Mouse (Mus musculus): ENCODE measurements around the gene Aire.

The Aire gene

GRCm38 (mm10) chr10:78043406-78043836 lies at the start of gene Aire:
Gene Aire, minus strand, starts transcription at chr10:78043610.
- DNase-seq (ENCODE audit: low read depth, low spot score): peak; percentile 89

DNA sequence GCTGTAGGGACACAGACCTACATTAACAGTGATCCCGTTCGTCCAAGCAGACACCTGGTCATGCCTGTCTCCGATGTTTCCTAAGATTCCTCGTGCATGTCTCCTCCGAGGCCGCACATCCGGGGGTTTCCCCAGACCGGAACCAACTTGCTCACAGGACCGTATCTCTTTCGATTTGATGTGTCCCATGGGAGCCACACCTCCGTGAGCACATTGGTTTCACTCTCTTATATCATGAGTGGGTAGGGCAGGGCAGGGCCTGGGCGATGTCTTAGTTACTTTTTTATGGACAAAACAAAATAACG lies 49.3 kb upstream of the Aire start:
- DNase-seq (ENCODE audit: low read depth, low spot score): peak; percentile 49

GRCm38 (mm10) chr10:78091865-78092724 lies 48.7 kb upstream of the Aire start:
- no peak for DNase-seq (ENCODE audit: low read depth, low spot score)

DNA sequence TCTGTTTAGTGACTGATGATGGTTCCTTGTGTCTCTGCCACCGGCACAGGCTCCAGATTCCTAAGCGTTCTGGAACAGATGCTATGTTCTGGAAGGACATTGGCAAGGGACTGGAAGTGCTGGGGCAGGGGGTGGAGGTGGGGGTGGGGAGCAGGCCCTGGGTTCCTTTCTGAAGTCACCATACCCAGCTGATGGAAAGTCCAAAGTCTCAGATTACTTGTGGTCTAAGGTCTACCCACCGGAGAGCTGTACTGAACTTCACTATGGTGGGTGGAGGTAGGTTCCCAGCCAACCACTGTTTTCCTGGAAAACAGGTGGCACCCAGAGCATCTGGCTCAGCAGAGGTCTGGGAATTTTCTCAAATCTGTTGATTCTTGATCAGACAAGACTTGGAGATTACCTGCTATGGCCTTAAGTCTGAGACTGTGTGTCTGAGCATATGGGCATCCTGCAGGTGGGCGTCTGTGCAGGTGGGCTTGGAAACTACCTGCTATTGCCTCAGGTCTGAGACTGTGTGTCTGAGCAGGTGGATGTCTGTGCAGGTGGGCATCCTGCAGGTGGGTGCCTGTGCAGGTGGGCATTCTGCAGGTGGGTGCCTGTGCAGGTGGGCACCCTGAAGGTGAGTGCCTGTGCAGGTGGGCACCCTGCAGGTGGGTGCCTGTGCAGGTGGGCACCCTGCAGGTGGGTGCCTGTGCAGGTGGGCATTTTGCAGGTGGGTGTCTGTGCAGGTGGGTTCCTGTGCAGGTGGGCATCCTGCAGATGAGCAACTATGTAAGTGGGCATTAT lies 47.5 kb upstream of the Aire start:
- no peak for DNase-seq (ENCODE audit: low read depth, low spot score)

DNA sequence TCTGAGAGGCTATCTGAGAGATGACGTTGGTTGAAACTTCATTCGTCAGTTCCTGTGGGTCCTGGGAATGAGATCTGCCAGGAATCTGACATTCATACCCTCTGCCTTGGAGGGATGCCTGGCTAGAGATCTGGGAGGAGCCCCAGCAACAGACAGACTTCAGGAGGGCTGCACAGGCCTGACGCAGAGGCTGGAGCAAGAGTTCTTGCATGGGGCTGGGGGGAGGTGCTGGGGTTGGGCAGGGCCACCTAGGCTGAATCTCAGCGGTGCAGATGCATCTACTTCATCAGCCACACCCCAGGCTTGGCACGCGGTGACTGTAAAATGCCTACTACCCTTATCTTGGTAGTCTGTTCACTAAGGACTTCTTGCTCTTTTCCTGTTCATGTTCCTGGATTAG lies 46.8 kb upstream of the Aire start:
- no peak for DNase-seq (ENCODE audit: low read depth, low spot score)

DNA sequence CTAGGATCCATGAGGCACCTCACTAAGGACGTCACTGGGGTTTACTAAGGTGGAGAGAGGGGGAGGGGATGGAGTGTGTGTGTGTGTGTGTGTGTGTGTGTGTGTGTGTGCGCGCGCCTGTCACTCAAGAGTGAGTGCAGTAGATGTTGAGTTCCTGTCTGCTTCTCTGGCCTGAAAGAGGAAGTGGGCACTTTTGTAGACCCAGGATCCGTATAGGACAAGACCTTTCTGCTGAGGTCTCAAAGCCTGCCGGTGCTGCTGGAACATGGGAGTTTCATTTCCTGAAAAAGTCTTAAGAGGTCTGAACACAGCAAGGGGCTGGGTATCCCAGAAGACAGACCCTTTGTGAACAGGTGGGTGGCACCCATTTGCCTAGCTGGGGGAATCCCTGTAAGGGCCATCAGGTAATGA lies 43.7 kb upstream of the Aire start:
- DNase-seq (ENCODE audit: low read depth, low spot score): peak; percentile 77

- peak; percentile 88 for DNase-seq (ENCODE audit: low read depth, low spot score)
Measured at GRCm38 (mm10) chr10:78086444-78087061, 43.1 kb upstream of the Aire start.

DNA sequence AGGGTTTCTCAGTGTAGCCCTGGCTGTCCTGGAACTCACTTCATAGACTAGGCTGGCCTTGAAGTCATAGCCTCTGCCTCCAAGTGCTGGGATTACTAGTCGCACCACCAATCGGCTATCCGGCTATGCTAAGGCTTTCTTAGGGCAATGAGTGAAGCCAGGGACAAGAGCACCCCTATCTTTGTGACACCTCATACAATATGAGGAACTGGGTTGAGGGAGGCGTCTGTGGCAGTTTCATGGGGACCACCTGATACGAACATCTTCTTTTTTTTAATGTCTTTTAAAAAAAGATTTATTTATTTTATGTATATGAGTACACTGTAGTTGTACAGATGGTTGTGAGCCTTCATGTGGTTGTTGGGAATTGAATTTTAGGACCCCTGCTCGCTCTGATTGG lies 42.3 kb upstream of the Aire start:
- DNase-seq (ENCODE audit: low read depth, low spot score): no peak

DNA sequence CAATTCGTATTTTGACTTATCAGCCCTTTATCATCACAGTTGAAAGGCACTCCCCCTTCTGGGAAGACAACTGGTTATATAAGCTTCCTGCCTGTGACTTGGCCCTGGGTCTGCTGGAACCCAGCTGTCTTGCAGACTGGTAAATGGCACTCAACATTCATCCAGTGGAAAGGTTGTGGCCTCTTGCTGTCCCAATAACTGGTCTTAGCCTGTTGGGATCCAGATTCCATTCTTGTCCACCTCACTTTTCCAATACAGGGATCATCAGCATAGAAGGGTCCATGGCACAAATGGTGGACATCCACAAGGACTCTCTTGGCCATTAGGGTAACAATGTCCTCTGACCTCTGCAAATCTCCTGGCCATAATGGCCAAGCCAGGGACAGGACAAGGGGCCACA lies 40.7 kb upstream of the Aire start:
- no peak for DNase-seq (ENCODE audit: low read depth, low spot score)

DNA sequence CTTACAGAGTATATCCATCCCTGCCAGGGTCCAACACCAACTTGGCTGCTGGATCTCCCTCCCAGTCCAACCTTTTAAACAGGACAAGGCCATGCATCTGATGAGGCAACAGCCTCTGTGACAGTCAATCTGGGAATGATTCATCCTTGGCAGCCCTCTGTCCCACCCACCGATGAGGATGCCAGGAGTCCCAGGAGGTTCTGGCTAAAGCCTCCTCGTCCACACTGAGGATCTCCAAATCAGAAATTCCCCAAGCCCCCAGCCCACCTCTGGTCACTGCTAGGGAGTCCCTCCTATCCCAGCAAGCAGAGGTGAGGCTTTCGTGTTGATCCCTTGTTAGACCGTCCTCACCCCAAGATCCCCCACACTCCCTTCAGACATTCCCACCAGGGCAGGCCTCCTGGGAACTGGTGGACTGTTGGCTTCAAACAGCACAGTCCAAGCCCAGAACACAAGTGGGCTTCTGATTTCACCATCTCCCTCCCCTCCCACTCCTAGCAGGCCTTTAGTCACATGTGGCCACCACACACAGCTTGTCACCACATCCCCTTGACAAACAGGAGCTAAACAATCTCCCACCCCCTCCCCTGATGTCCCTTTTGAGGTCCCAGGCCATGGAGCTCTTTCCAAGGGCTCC lies 36.7 kb upstream of the Aire start:
- DNase-seq (ENCODE audit: low read depth, low spot score): no peak

- DNase-seq (ENCODE audit: low read depth, low spot score): peak; percentile 49
Measured at GRCm38 (mm10) chr10:78078276-78078675, 34.9 kb upstream of the Aire start.

DNA sequence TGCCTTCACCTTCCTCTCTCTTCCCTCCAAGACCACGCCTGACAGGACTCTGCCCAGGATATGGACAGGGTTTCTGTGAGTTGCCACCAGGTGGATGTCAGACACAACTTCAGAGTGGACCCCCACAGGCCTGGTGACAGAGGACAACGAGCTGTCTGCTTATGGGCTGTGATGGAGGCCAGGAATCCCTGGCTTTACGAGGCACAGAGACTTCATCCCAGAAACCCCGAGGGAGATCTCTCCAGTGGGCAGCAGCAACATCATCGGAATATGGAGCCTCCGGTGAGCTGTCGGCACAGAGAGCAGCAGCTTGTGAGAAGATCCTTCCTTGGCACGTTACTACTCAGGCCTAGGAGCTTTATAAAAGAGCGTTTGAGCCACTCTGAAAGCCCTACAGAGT lies 34.5 kb upstream of the Aire start:
- DNase-seq (ENCODE audit: low read depth, low spot score): no peak

- peak; percentile 71 for DNase-seq (ENCODE audit: low read depth, low spot score)
Measured at GRCm38 (mm10) chr10:78074977-78075376, 31.6 kb upstream of the Aire start.

DNA sequence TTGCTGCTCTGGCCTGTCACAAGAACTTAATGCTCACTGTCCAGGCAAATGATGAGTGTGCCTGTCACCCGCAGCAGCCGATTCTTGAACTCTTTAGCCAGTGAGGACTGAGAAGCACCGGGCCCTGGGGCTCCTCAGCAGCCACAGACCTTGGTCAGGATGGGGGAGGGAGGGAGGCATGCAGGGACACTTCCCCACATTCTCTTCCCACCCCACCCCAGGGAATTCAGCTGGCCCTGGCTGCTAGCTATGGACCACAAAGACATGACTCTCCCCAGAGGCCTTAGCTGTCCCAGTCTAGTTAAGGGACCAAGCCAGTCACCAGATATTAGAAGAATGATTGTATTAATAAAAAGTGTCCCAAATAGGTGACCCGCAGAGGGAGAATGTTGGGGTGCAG lies 30.7 kb upstream of the Aire start:
- no peak for DNase-seq (ENCODE audit: low read depth, low spot score)

- DNase-seq (ENCODE audit: low read depth, low spot score): peak; percentile 82
Measured at GRCm38 (mm10) chr10:78069101-78070011, 25.9 kb upstream of the Aire start, which contains the start of gene Icosl. Gene Icosl, plus strand, starts transcription at chr10:78069302.

DNA sequence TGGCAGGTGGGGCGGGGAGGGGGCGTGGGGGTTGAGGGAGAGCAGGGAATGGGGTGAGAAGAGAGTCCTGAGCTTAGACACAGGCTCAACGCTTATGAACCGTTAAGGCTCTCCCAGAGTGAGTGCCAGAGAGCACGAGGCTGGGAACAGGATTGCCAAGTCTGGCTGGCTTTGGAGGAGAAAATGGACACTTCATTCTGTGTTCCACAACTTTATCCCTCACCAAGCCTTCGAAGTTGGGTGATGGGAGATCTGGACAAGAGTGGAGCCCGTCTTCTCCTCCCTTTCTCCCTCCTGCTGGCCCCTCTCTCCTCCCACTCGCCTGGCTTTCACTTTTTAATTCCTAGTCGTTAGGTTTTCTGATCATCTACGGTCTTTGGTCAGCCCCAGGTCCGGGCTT lies 25.1 kb upstream of the Aire start:
- DNase-seq (ENCODE audit: low read depth, low spot score): no peak

DNA sequence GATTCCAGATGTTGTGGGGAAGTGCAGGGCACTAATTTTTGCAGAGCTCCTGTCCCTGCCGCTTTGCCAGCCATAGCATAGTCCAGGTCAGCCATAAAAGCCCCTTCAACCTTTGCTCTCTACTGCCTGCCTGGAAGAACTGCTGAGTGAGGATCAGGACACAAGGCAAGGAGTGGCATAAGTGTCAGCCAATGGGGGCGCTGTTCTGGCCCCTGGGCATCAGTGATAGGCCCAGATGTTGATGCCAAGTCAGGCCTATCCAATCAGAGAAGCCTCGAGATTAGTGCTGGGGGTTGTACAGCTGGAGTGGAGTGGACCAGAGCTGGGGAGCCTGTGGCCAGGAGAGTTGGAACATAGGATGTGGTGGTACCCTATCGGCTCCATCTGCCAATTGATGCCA lies 23.8 kb upstream of the Aire start:
- DNase-seq (ENCODE audit: low read depth, low spot score): peak; percentile 58

DNA sequence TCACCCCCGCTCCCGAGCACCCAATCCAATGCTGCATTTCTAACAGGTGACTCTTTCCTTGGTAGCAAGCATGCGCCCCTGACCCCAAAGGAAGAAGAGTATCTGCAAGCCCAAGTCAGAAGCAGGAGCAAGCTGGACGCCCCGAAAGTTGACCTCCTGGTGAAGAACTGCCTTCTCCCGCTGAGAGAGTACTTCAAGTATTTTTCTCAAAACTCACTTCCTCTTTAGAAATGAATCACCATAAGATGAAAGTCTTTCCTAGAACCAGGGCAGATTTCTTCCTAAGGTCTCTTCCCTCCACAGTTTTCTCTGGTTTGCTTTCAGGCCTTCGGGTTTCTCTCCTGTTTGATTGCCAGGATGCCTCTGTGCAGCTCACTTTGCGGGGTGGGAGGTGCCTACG lies 19.7 kb upstream of the Aire start:
- no peak for DNase-seq (ENCODE audit: low read depth, low spot score)

DNA sequence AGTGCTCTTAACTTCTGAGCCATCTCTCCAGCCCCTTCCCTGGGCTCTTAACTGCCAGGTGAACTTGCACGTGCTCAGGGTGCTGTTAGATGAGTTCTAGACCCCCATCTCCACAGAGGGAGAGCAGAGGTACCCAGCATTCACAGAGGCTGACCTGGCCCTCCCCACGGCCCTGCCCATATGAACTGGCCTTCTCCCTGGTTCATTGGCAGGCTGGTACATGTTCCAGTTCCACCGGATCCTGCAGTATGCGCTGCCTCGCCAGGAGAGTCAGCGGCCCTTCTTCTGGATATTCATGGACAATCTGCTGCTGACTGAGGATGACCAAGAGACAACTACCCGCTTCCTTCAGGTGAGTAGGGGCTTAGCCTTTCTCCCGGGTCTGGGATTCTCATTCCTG lies 13.6 kb upstream of the Aire start:
- DNase-seq (ENCODE audit: low read depth, low spot score): no peak

GRCm38 (mm10) chr10:78054633-78055565 lies 11.5 kb upstream of the Aire start:
- DNase-seq (ENCODE audit: low read depth, low spot score): no peak

Measured in CD4-positive, CD25-positive, alpha-beta regulatory T cell, adult 2 months (primary cell).